Mouse (Mus musculus): Measurements from ENCODE around the gene BC024978.

- TF ChIP-seq CTCF (IDR thresholded peaks at IDR 0.05; ENCODE audit: control insufficient read depth, insufficient read depth, insufficient read length) (no peak), MAX (IDR thresholded peaks at IDR 0.05) (no peak), MYOD1 (IDR thresholded peaks at IDR 0.05; ENCODE audit: control insufficient read depth, insufficient read length, low read depth) (no peak), MYOG (IDR thresholded peaks at IDR 0.05; ENCODE audit: control insufficient read depth, extremely low read depth, insufficient read length) (no peak), USF1 (IDR thresholded peaks at IDR 0.05; ENCODE audit: low read depth) (no peak), FOSL1 (IDR thresholded peaks at IDR 0.05; ENCODE audit: insufficient read depth, low read length, poor library complexity, severe bottlenecking) (no peak)
Measured at GRCm38 (mm10) chr7:27198779-27199178, 3.2 kb downstream of the BC024978 start.
